Mouse (Mus musculus) liver, embryonic 14.5 days (tissue): Measurements from ENCODE around the gene Prkar1a.

Source experiments
- CTCF ChIP-seq: IDR thresholded peaks from 2 replicates; pipeline ENCODE4 v1.5.1; 2016; ENCODE audit warnings: antibody characterized with exemption, low read depth, control low read depth
- EP300 ChIP-seq: IDR thresholded peaks from 2 replicates; pipeline ENCODE4 v1.6.1; 2016; ENCODE audit warnings: antibody characterized with exemption, low read depth

GRCm38 (mm10) chr11:109651566-109652024 lies 2.4 kb downstream of the Prkar1a start:
- no peak for TF ChIP-seq EP300
- no peak for TF ChIP-seq CTCF
